Mouse (Mus musculus) mesoderm, embryonic 11.5 days (tissue): ENCODE results near the gene Camk2n1.

ENCODE experiments used
- DNase-seq: peaks from one replicate; pipeline ENCODE4 v3.0.0-alpha.2; 2012; ENCODE audit warnings: low read depth, low spot score

Camk2n1 gene

GRCm38 (mm10) chr4:138447387-138447786, 6.7 kb upstream of the Camk2n1 start:
- DNase-seq = peak; percentile 93

GRCm38 (mm10) chr4:138447827-138448602, 6.1 kb upstream of the Camk2n1 start:
- DNase-seq = no peak

- no peak for DNase-seq
Observed at GRCm38 (mm10) chr4:138448872-138449615, 5.1 kb upstream of the Camk2n1 start.

GRCm38 (mm10) chr4:138449636-138450314, 4.3 kb upstream of the Camk2n1 start:
- no peak for DNase-seq

GRCm38 (mm10) chr4:138452306-138453096, 1.6 kb upstream of the Camk2n1 start:
- DNase-seq = no peak

- DNase-seq = peak; percentile 62
Observed at GRCm38 (mm10) chr4:138453097-138453752, 889 bp upstream of the Camk2n1 start.

GRCm38 (mm10) chr4:138454571-138455140, 542 bp downstream of the Camk2n1 start:
- DNase-seq = peak; percentile 76

GRCm38 (mm10) chr4:138455141-138455955, 1.2 kb downstream of the Camk2n1 start:
- DNase-seq = no peak

GRCm38 (mm10) chr4:138455956-138456341, 1.8 kb downstream of the Camk2n1 start:
- DNase-seq = no peak

GRCm38 (mm10) chr4:138456536-138456935, 2.4 kb downstream of the Camk2n1 start:
- DNase-seq = no peak

GRCm38 (mm10) chr4:138457091-138457490, 3.0 kb downstream of the Camk2n1 start:
- no peak for DNase-seq

- no peak for DNase-seq
Observed at GRCm38 (mm10) chr4:138458171-138458570, 4.1 kb downstream of the Camk2n1 start.

GRCm38 (mm10) chr4:138458735-138459440, 4.8 kb downstream of the Camk2n1 start:
- DNase-seq = no peak

GRCm38 (mm10) chr4:138459775-138460174, 5.7 kb downstream of the Camk2n1 start:
- no peak for DNase-seq

- DNase-seq = no peak
Observed at GRCm38 (mm10) chr4:138460910-138461309, 6.8 kb downstream of the Camk2n1 start.

- no peak for DNase-seq
Observed at GRCm38 (mm10) chr4:138461471-138461870, 7.4 kb downstream of the Camk2n1 start.

- DNase-seq = peak; percentile 58
Observed at GRCm38 (mm10) chr4:138462971-138463831, 9.1 kb downstream of the Camk2n1 start.

- DNase-seq = peak; percentile 69
Observed at GRCm38 (mm10) chr4:138463832-138464487, 9.8 kb downstream of the Camk2n1 start.
